Mouse (Mus musculus) spleen, adult 2 months (tissue): ENCODE measurements around the gene Hoxd13. TPM values are rescaled to one million over a fixed set of nuclear protein-coding genes. Genes with fewer than 3 reads are reported as not detected.

ENCODE experiments used
- DNase-seq, 2 experiments: peaks; one replicate each; pipeline versions ENCODE4 v3.0.0 to v3.0.0-alpha.2; 2012 to 2021; ENCODE audit warnings: low spot score in 2 of 2, low read depth in 1 of 2
- H3K27ac ChIP-seq: fragments of 200-500 bp; 2 replicates; pipeline ENCODE4 v1.5.1; 2012; ENCODE audit warnings: low read length, inconsistent platforms; ENCODE audit not compliant: insufficient read depth
- H3K27me3 ChIP-seq: fragments of 200-500 bp; 2 replicates; pipeline ENCODE4 v1.6.1; 2012; ENCODE audit warnings: mild to moderate bottlenecking, moderate library complexity, low read length, inconsistent platforms; ENCODE audit not compliant: control insufficient read depth, insufficient read depth
- H3K36me3 ChIP-seq: fragments of 200-500 bp; 2 replicates; pipeline ENCODE4 v1.6.1; 2012; ENCODE audit warnings: mild to moderate bottlenecking, low read length, inconsistent platforms; ENCODE audit not compliant: control insufficient read depth, insufficient read depth
- H3K4me1 ChIP-seq: fragments of 200-500 bp; 2 replicates; pipeline ENCODE4 v1.6.1; 2011; ENCODE audit warnings: inconsistent platforms; ENCODE audit not compliant: control insufficient read depth, insufficient read depth, insufficient read length
- H3K4me3 ChIP-seq: fragments of 200-500 bp; 2 replicates; pipeline ENCODE4 v1.5.1; 2011; ENCODE audit warnings: mild to moderate bottlenecking, inconsistent platforms; ENCODE audit not compliant: insufficient read depth, insufficient read length; ENCODE audit errors: extremely low read depth
- CTCF ChIP-seq: fragments of 200-500 bp; IDR thresholded peaks from 2 replicates; pipeline ENCODE4 v1.5.1; 2011; ENCODE audit warnings: mild to moderate bottlenecking, inconsistent platforms; ENCODE audit not compliant: insufficient read depth, insufficient read length, insufficient replicate concordance; ENCODE audit errors: extremely low read depth
- POLR2A ChIP-seq: fragments of 200-500 bp; IDR thresholded peaks from 2 replicates; pipeline ENCODE4 v1.6.1; 2011; ENCODE audit warnings: low read depth, low read length, inconsistent platforms
- WGBS: fragments of 180-500 bp; shearing (Covaris S2); methylation state at CpG from one replicate; pipeline ENCODE4 v1.1.7; 2018; 5-methylcytosine and 5-hydroxymethylcytosine counted together
- polyA plus RNA-seq: library from polyadenylated mRNA; depleted of rRNA; stranded (reverse); fragments of >200 nt; gene quantifications from 2 replicates; pipeline ENCODE4 v1.2.3, GENCODE M21; 2012

Hoxd13 gene
- polyA plus RNA-seq, 1 experiment: not detected

DNA sequence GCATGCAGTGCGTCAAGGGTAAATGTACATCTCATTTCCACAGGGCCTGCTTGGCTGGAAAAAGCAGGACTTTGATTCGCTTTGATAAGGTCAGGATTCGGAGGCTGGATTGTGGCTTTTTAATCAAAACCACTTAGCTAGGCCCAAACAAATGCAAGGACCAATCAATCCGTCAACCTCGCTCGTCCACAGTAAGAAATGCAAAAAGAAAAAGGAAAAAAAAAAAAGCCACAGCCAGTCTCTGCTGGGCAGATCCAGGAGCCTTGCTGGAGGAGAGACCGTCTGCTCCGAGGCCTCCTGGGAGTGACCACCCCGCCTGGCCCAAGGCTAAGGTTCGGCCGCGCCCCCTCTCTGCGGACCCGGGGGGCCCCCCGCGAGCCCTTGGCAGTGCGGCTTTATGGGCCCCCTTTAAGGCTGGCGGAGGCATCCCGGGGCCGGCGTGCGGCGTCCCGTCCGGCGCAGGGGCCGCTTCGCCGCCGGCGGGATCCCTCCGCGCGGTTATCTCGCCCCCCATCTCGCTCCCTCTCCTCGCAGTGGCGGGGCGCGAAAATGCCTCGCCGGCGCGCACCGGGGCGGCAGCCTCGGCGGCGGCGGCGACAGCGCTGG, 36.4 kb downstream of the Hoxd13 start, which contains the start of gene Hoxd8:
Hoxd8 (plus strand) TSS at position 223 of the 606 bp plus-strand sequence.
- TF ChIP-seq CTCF (no peak), POLR2A (no peak)
- Histone ChIP-seq H3K36me3 (no peaks in the 10 kb centered on the region), H3K27me3 (peaks cover 29% of the 10 kb centered on the region), H3K4me3 (peak within 1 kb of the TSS; percentile 23; the same call in 1 of the 2 replicates), H3K4me1 (peaks cover 2% of the 10 kb centered on the region; the same call in 1 of the 2 replicates), H3K27ac (no peak within 1 kb of the TSS)
- 4% methylated on average over 51 of the region's 52 CpGs for WGBS
- no peak for DNase-seq

DNA sequence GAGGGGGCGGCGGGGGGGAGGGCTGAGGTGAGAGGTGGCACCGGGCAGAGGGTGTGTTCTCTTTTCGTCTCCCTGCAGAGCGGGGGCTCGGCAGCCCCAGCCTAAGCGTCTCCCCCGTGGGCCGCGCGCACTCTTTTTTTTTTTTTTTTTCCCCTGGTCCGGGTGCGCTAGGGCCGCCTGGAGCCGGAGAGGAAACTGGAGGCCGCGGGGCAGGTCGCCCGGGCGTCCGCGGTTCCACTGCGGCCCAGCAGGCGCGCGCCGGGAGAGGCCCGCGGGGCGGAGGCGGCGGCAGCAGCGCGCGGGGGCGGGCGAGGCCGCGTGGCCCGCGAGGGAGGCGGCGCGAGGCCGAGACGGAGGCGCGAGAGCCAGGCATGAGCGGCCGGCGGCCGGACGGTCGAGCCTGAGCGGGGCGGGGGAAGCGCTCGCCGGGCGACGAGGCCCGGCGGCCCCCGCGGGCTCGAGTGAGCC, 36.9 kb downstream of the Hoxd13 start:
- TF ChIP-seq CTCF (no peak), POLR2A (no peak)
- Histone ChIP-seq H3K4me3 (peak overlapping the region; percentile 18; the same call in 1 of the 2 replicates), H3K4me1 (peaks cover 2% of the 10 kb centered on the region; the same call in 1 of the 2 replicates), H3K27ac (no peak overlapping the region), H3K27me3 (peaks cover 25% of the 10 kb centered on the region), H3K36me3 (no peaks in the 10 kb centered on the region)
- DNase-seq: no peak
- 2% methylated on average over 62 of the region's 66 CpGs for WGBS

DNA sequence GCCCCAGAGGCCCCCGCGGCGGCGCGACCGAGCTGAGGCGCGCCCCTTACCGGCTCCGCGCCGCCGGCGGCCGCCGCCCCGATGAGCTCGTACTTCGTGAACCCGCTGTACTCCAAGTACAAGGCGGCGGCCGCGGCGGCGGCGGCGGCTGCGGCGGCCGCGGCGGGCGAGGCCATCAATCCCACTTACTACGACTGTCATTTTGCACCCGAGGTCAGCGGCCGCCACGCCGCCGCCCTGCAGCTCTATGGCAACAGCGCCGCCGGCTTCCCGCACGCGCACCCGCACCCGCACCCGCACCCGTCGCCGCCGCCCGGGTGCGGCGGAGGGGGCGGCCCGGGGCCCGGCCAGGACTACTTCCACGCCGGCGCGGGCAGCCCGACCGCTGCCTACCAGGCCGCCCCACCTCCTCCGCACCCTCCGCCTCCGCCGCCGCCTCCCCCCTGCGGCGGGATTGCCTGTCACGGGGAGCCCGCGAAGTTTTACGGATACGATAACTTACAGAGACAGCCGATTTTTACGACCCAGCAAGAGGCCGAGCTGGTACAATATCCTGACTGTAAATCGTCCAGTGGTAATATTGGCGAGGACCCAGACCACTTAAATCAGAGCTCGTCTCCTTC, 37.5 kb downstream of the Hoxd13 start:
- H3K36me3 ChIP-seq: no peaks in the 10 kb centered on the region
- H3K4me1 ChIP-seq: peaks cover 2% of the 10 kb centered on the region; the same call in 1 of the 2 replicates
- WGBS: 2% methylated on average over 47 of the region's 85 CpGs
- H3K4me3 ChIP-seq: peak overlapping the region; percentile 23
- no peak for DNase-seq
- H3K27ac ChIP-seq: no peak overlapping the region
- peaks cover 25% of the 10 kb centered on the region for H3K27me3 ChIP-seq
- TF ChIP-seq CTCF: no peak
- TF ChIP-seq POLR2A: no peak

DNA sequence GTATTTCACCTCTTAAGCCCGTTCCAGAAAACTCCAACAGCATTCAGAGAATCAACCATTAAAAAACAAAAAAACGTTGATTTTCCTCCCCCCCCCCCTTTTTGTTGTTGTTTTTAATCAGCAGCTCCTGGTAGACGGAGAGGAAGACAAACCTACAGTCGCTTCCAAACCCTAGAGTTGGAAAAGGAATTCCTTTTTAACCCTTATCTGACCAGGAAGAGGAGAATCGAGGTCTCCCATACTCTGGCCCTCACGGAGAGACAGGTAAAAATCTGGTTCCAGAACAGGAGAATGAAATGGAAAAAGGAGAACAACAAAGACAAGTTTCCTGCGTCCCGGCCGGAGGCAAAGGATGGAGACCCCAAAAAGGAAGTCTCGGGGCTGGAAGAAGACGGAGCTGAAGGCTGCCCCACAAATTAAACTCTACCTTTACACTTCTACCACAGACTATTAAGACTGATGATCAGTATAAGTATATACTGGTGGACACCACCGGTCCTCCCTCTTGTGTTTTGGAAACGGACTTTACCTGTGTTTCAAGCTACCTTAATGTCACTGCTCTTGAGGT, 38.4 kb downstream of the Hoxd13 start:
- Histone ChIP-seq H3K27ac (no peak overlapping the region), H3K27me3 (peaks cover 26% of the 10 kb centered on the region), H3K4me3 (no peak overlapping the region), H3K4me1 (peaks cover 2% of the 10 kb centered on the region; the same call in 1 of the 2 replicates), H3K36me3 (no peaks in the 10 kb centered on the region)
- TF ChIP-seq CTCF: no peak
- no peak for TF ChIP-seq POLR2A
- no peak for DNase-seq
- 13% methylated on average over 13 of the region's 13 CpGs for WGBS

DNA sequence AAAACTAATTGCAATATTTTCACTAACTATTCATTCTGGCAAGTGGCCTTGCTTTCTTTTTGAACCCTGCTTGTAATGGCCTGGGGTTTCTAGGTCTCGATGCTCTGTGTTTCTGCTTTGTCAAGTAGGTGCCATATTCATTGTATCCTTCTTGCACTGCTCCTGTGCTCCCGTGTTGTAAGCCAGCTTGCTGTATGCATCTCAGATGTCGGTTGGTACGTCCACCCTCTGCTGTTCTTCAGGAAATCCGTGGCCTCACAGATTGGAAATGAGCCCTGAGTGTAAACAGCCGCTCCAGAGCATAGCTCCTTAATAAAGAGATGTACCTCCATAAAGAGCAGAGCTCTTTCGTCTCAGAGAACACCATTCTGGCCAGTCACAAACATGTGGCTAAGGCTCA, 39.5 kb downstream of the Hoxd13 start:
- Histone ChIP-seq H3K4me1 (peaks cover 6% of the 10 kb centered on the region; the same call in 1 of the 2 replicates), H3K27me3 (peaks cover 30% of the 10 kb centered on the region), H3K4me3 (no peak overlapping the region), H3K36me3 (no peaks in the 10 kb centered on the region), H3K27ac (no peak overlapping the region)
- no peak for DNase-seq
- WGBS: 43% methylated on average over 7 of the region's 7 CpGs
- TF ChIP-seq POLR2A (no peak), CTCF (no peak)

DNA sequence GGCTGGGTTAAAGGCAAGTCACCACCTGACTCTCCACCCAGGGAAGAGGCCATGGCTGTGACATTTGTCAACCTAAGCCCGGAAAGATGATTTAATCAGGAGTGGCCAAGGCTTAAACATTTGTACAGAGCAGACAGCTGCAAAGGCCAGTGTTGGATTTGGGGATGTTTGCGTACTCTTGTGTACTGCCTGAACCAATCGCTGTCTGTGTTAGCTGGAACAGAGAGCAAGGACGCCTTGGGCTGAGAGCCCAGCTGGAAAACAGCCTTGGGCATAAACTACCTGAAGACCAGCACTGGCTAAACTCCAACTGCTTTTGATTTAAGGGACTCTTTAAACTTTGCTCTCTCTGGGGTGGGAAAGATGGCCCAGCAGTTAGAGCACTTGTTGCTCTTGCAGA, 40.6 kb downstream of the Hoxd13 start:
- no peak overlapping the region for H3K27ac ChIP-seq
- no peaks in the 10 kb centered on the region for H3K36me3 ChIP-seq
- H3K27me3 ChIP-seq: peaks cover 27% of the 10 kb centered on the region
- no peak overlapping the region for H3K4me3 ChIP-seq
- H3K4me1 ChIP-seq: peaks cover 6% of the 10 kb centered on the region; the same call in 1 of the 2 replicates
- TF ChIP-seq CTCF (no peak), POLR2A (no peak)
- no peak for DNase-seq
- 60% methylated on average over 4 of the region's 4 CpGs for WGBS
